Mouse (Mus musculus) megakaryocyte, embryonic 14.5 days (primary cell): ENCODE results near the gene Phgdh. TPM values are rescaled to one million over a fixed set of nuclear protein-coding genes. Genes with fewer than 3 reads are reported as not detected.

Experiments used
- H3K27me3 ChIP-seq: replicated peaks from 2 replicates; pipeline ENCODE3; 2012; ENCODE audit warnings: inconsistent platforms
- H3K36me3 ChIP-seq: replicated peaks from 2 replicates; pipeline ENCODE3; 2012; ENCODE audit warnings: low read length, inconsistent platforms, mixed read lengths
- H3K4me1 ChIP-seq: 2 replicates; pipeline ENCODE4 v1.6.1; 2012; ENCODE audit warnings: inconsistent platforms
- H3K4me3 ChIP-seq: replicated peaks from 2 replicates; pipeline ENCODE3; 2012; ENCODE audit warnings: moderate library complexity, mild to moderate bottlenecking, inconsistent platforms
- H3K9me3 ChIP-seq: 2 replicates; pipeline ENCODE4 v1.6.1; 2012; ENCODE audit warnings: inconsistent platforms
- FLI1 ChIP-seq: IDR thresholded peaks from 2 replicates; pipeline ENCODE4 v1.6.1; 2012; ENCODE audit warnings: low read length, inconsistent platforms, mixed read lengths
- GATA1 ChIP-seq: IDR thresholded peaks from 3 replicates; pipeline ENCODE4 v1.6.1; 2012; ENCODE audit warnings: mixed read lengths, low read length, inconsistent platforms, borderline replicate concordance
- polyA plus RNA-seq: library from polyadenylated mRNA; stranded (reverse); fragments of >175 nt; gene quantifications from 2 replicates; pipeline ENCODE4 v1.2.3, GENCODE M21; 2012; ENCODE audit warnings: low replicate concordance; ENCODE audit not compliant: insufficient read depth

The Phgdh gene
- polyA plus RNA-seq, 1 experiment: 70.7 TPM

DNA sequence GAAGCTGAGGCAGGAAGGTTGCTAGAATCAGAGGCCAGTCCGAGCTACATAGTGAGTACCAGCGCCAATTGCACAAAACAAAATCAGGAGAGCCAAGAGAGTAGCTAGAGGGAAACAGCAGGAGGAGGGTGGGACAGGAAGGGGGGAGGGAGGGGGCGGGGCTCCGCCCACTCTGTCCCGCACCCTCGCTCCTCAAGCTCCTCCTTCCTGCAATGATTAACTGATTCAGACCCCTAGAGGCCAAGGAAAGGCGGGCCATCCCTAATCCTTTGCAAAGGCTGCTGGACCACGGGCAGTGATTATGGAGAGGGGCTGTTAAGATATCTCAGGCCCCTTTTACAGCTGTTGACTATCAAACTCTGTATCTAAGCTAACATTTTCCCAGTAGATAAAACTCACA is 8.9 kb upstream of the Phgdh start:
- H3K4me3 ChIP-seq: peak overlapping the region; percentile 73
- H3K27me3 ChIP-seq: peaks cover 27% of the 10 kb centered on the region

DNA sequence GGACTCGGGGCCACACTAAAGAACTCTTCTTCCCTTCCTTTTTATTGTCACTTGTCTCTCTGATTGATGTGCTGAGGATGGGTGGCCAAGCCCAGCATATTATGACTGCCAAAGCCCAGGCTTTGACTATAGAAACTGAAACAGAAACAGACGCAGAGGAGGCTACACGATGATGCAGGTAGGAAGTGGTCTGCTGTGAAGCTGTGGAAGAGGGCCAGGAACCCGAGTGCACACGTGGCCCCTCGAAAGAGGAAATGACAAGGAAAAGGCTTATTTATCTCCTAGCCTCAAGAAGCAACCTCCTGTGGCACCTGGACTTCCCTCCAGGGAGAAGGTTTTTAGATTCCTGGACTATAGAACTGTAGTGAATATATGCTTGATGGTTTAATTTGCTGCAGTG is 8.3 kb upstream of the Phgdh start:
- peak overlapping the region; percentile 73 for H3K4me3 ChIP-seq
- TF ChIP-seq FLI1 (no peak), GATA1 (no peak)

More for the DNA sequence above, 8.9 kb upstream of the Phgdh start:
- Histone ChIP-seq H3K4me1 (peaks cover 13% of the 10 kb centered on the region), H3K36me3 (no peaks in the 10 kb centered on the region), H3K9me3 (0 out of 2 replicates have a peak, but pooled peaks cover 8% of the 10 kb centered on the region)
- no peak for TF ChIP-seq FLI1
- no peak for TF ChIP-seq GATA1

DNA sequence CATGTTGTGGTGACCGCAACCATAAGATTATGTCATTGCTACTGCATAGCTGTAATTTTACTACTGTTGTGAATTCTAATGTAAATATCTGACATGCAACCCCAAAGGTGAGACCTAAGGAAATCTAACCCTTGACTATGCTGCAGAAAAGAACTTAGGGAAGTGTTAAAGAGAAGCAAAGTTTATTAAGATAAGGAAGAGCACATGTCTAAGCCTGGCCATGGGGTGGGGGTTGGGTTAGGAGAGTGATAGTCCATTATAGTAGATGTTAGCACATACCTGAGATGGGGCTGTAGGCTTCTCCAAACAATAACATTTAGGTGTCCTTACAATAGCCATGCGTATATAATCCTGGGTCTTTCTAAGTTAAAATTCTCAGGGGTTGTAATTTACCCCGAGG is 3.4 kb upstream of the Phgdh start:
- Histone ChIP-seq H3K27me3 (peaks cover 17% of the 10 kb centered on the region), H3K36me3 (no peaks in the 10 kb centered on the region), H3K9me3 (0 out of 2 replicates have a peak, but pooled peaks cover 8% of the 10 kb centered on the region), H3K4me3 (no peak overlapping the region), H3K4me1 (peaks cover 24% of the 10 kb centered on the region)
- no peak for TF ChIP-seq GATA1
- TF ChIP-seq FLI1: no peak

More for the DNA sequence above, 8.3 kb upstream of the Phgdh start:
- peaks cover 13% of the 10 kb centered on the region for H3K4me1 ChIP-seq
- H3K27me3 ChIP-seq: peaks cover 23% of the 10 kb centered on the region
- H3K36me3 ChIP-seq: no peaks in the 10 kb centered on the region
- 0 out of 2 replicates have a peak, but pooled peaks cover 8% of the 10 kb centered on the region for H3K9me3 ChIP-seq

DNA sequence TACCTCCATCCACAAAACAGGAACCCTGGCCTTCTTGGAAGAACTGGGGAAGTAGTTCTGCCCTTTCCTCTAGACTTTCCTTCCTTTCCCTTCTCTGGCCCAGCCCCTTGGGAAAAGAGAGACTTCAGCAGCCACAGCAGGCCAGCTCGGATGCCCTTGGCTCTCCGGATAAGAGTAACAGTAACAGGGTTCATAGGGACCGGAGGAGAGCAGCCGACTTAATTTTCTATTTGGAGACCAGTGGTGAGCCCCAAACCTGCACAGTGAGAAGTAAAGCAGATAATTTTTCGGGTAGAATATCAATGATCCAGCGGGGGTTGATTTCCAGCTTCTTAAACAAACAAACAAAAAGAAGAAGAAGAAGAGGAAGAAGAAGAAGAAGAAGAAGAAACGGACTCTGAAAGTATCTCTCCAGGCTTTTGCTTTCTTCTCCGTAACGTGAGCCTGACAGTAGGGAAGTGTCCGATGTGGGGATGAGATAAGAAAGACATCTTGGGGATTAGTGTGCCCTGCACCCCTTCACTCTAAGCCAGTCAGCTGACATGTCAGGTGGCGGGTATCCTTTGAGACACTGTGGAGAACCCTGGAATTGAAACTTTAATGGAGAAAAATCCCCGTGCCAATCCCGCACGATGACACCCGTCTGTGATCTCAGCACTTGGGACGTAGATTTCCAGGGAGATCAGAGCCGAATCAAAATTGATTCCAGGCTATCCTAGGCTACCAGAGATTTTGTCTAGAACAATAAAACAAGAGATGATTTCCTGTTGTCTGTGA is 1.2 kb upstream of the Phgdh start:
- 0 out of 2 replicates have a peak, but pooled peaks cover 8% of the 10 kb centered on the region for H3K9me3 ChIP-seq
- H3K4me3 ChIP-seq: no peak overlapping the region
- no peaks in the 10 kb centered on the region for H3K36me3 ChIP-seq
- peaks cover 39% of the 10 kb centered on the region for H3K4me1 ChIP-seq
- TF ChIP-seq GATA1: no peak
- TF ChIP-seq FLI1: no peak
- H3K27me3 ChIP-seq: peaks cover 17% of the 10 kb centered on the region

GRCm38 (mm10) chr3:98339097-98339705 is 589 bp downstream of the Phgdh start:
- Histone ChIP-seq H3K27me3 (peaks cover 13% of the 10 kb centered on the region), H3K4me3 (peak overlapping the region; percentile 89), H3K36me3 (peaks cover 11% of the 10 kb centered on the region), H3K4me1 (peaks cover 50% of the 10 kb centered on the region), H3K9me3 (no peaks in the 10 kb centered on the region)
- TF ChIP-seq FLI1 (no peak), GATA1 (no peak)

- peaks cover 13% of the 10 kb centered on the region for H3K27me3 ChIP-seq
- H3K4me3 ChIP-seq: peak overlapping the region; percentile 89
- H3K9me3 ChIP-seq: no peaks in the 10 kb centered on the region
- H3K36me3 ChIP-seq: peaks cover 15% of the 10 kb centered on the region
- no peak for TF ChIP-seq GATA1
- TF ChIP-seq FLI1: no peak
- H3K4me1 ChIP-seq: peaks cover 50% of the 10 kb centered on the region
Observed at GRCm38 (mm10) chr3:98338584-98339041, 1.2 kb downstream of the Phgdh start.

DNA sequence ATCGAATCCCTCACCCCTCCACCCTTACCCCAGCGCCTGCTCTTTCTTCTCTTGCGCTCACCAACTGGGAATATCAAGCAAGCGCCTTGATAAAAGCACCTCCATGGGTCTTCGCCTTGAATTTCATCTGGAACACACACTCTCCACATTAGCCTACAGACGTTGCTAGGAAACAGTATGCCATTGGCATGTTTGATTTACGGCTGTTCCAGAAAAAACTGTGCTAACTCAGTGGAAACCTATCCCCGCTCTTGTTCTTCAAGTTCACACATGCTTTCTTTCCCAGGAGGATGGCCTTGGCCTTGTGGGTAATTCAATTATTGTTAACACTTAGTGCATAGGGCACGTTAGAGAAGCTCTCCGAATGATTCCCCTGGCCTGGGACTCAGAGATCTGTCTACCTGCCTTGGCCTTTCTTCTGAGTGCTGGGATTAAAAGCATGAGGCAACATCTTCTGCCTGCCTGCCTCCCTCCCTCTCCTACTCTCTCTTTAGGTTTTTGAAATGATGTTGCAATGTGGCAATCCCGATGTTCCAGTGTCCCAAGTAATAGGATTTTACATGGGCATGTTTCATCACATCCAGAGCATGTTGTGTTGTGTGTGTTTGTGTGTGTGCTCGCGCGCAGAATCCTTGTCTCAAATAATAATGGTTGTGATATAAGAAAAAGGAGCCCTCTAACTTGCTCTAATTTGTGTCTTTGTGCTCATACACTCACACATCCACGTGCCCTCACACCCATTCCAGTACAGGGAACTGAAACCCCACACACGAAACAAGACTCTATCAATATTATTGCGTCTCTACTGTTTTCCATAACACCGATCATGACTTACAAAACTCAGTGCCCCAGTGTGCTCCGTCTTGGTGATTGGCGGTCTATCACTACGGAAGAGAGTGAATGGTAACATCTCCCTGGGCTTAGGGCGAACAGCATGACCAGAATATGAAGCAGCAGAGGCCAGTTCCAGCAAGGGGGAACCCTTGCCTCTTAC is 2.8 kb downstream of the Phgdh start:
- no peak for TF ChIP-seq FLI1
- TF ChIP-seq GATA1: no peak
- H3K4me3 ChIP-seq: no peak overlapping the region
- H3K9me3 ChIP-seq: no peaks in the 10 kb centered on the region
- peaks cover 31% of the 10 kb centered on the region for H3K36me3 ChIP-seq
- peaks cover 11% of the 10 kb centered on the region for H3K27me3 ChIP-seq
- peaks cover 50% of the 10 kb centered on the region for H3K4me1 ChIP-seq

DNA sequence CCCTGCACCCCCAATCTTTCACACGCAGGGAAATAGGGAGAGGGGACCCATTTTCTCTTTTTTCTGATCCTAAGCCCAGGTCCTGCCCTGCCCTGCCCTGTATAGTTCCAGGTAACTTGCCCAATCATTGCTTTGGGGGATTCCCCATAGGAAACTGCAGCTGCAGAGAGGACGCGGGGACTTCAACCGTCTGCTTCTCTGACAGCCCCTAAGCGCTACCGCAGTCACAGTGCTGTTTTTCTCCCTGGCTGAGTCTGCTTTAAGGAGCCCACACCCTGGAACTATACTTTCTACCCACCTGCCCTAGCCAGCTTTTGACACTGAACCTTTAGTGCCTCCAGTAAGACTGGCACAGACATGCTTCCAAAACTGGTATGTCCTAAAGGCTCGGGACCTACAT is 3.9 kb downstream of the Phgdh start:
- peaks cover 11% of the 10 kb centered on the region for H3K27me3 ChIP-seq
- TF ChIP-seq FLI1: no peak
- no peak for TF ChIP-seq GATA1
- H3K4me3 ChIP-seq: peak overlapping the region; percentile 23
- H3K36me3 ChIP-seq: peaks cover 40% of the 10 kb centered on the region
- no peaks in the 10 kb centered on the region for H3K9me3 ChIP-seq
- peaks cover 50% of the 10 kb centered on the region for H3K4me1 ChIP-seq

DNA sequence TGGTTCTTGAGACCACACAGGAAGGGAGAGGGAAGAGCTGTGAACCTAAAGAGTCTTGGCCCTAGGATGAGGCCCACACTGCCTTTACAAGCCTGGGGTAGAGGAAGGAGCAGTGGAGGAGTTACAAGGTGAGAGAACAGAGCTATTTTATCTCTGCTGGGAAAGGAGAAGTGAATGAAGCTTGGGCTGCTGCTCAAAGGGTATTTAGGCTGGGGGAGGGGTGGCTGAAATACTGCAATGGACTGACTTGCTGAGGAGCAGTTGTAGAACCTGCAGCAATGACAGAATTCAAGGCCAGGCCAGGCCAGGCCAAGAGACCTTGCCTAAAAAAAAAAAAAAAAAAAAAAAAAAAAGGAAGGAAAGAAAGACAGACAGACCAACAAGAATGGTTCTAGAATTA is 4.5 kb downstream of the Phgdh start:
- Histone ChIP-seq H3K27me3 (peaks cover 10% of the 10 kb centered on the region), H3K4me3 (no peak overlapping the region), H3K36me3 (peaks cover 43% of the 10 kb centered on the region), H3K9me3 (no peaks in the 10 kb centered on the region), H3K4me1 (peaks cover 50% of the 10 kb centered on the region)
- TF ChIP-seq GATA1 (no peak), FLI1 (no peak)
